Mouse (Mus musculus) layer of hippocampus, postnatal 10 days (tissue): ENCODE results near the gene Shisal2a. TPM values are rescaled to one million over a fixed set of nuclear protein-coding genes. Genes with fewer than 3 reads are reported as not detected.
"Not testable (repeated sequence)": the region's sequence is repeated elsewhere in the genome, so short reads cannot be mapped to it uniquely, and the experiment has no call there.

Experiments
- DNase-seq, 2 experiments: peaks; one replicate each; pipeline ENCODE4 v3.0.0; 2021; ENCODE audit warnings: low spot score in 2 of 2
- total RNA-seq, 2 experiments: library from RNA; stranded (reverse); gene quantifications; 2 replicates each; pipeline ENCODE4 v1.2.3; 2021

Gene Shisal2a
- total RNA-seq, 2 experiments from 2014 or later: not detected

DNA sequence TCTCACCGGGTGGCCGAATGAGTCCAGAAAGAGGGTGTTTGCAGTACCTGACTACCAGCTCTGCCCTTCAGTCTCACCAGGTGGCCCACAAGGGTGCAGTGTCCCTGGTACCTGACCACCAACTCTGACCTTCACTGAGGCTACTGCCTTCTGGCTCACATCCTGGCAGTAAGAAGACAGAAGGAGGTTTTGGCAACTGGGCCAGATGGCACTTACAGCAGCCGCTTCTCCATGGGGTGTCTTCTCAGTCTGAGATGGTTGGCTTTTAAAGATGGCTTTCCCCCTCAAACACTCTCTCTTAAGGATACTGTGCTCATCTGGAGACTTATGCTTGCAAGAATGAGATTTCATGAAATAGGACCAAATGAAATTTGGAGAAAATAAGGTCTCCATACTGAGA, 3.7 kb downstream of the Shisal2a start:
- DNase-seq: no peak

DNA sequence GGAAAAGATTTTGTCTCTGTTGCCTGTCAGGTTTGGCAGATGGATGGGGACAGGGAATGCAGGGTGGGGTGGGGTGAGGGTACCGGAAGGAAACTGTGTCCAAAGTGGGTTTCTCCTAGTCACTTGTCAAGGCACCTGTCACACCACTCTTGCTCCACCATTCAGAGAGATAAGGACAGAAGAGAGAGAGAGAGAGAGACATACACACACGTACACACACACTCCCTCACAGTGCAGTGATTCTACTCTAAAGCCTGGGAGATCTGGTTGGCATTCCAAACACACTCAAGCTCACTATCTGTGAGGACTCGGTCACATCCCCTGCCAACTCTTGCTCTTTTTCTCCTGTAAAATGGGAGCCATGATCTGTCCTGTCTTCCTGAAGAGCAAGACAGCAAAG, 11.0 kb downstream of the Shisal2a start:
- DNase-seq: no peak

DNA sequence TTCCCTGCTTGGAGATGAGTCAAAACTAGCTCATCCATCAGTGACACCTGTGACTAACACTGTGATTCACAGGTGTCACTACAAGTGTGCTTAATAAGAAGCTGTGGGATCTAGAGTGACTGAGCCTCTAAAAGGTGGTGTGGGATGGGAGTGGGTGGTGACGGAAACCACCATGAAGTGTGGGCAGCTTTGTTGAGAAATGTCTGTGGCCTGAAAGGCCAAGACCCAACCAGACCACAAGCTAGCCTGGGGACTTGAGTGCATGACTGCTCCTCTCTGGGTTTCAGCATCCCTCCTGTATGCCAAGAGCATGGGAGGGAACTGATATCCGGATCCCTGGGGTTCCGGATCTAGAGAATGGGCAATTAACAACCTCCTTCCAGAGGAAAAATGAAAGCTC, 11.7 kb downstream of the Shisal2a start:
- DNase-seq: no peak

DNA sequence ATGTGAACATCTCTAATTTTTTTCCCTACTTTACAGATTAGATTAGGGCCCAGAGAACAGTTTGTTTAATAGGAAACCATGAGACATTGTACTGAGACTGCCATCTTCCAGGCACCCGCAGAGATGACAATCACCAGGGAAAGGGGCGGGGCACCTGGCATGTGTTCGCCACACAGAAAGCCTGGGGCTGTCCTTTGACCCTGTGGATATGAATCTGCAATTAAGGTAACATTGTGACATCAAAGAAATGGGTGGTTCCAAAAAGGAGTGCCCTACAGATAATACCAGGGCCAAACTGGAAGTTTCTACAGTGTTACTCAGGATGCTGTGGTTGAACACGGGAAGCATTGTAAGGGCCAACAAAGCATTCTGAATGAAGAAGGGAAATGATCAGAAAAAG, 12.7 kb downstream of the Shisal2a start:
- no peak for DNase-seq

DNA sequence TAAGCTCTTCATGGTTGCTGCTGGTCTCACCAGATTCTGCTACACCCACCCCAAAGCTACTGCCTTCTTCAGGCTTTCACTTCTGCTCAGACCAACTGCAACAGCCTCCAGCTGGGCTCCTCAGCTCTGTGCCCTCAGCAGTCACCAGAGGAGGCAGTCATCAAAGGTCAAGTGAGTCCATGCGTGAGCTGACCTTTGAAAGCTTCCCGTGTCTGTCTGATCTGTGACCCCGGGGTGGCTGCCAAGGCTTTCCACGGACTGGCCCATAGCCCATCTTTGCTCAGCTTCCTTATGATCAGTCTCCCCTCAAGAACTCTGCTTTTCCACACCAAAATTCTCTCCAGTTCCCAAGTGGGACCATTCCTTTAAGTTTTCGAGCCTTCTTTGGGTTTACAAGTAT, 13.9 kb downstream of the Shisal2a start:
- DNase-seq: no peak

GRCm38 (mm10) chr4:108364111-108364476, 19.1 kb downstream of the Shisal2a start:
- DNase-seq: no peak

- DNase-seq: no peak
These were observed 19.6 kb downstream of the Shisal2a start for GRCm38 (mm10) chr4:108363355-108364110.

DNA sequence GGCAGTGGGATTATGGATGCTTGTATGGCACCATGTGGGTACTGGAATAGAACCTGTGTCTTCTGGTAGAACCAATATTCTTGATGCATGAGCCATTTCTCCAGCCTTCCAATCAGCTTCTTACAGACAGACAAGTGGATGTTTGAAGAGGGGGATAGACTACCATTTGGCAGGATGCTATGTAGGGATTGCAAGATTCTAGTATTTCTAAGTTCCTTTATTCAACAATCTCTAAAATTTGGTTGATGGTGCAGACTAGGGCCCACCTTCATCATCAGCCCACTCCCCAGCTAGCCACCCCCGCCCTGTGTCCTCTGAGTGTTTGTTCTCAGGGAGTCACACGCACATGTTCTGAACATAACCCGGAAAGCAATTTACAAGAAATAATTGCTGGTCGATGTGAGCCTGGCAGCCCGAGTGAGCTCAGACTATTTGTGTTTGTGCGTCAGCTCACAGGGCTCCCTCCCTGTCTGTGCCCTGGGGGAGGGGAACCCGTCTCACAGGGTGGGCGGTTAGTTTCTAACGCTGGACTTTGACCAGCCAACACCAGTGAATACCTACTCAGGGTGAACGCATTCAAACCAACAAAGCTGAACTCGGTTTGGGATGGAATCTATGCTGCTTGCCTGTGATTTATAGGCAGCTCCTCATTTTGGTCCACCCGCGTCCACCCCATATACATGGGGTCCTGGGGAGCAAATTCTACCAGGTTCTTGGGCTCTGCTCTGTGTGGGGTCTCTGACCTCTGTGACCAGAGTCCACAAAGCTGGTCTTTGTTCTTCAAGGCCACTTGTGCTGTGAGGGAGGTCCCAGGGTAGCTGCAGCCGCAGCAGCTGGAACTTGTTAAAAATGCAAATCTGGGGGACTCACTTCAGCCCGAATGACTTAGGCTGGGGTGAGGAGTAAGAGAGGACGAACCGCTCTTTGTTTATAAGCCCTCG, 20.6 kb downstream of the Shisal2a start:
- DNase-seq: peak; percentile 20 to 28

DNA sequence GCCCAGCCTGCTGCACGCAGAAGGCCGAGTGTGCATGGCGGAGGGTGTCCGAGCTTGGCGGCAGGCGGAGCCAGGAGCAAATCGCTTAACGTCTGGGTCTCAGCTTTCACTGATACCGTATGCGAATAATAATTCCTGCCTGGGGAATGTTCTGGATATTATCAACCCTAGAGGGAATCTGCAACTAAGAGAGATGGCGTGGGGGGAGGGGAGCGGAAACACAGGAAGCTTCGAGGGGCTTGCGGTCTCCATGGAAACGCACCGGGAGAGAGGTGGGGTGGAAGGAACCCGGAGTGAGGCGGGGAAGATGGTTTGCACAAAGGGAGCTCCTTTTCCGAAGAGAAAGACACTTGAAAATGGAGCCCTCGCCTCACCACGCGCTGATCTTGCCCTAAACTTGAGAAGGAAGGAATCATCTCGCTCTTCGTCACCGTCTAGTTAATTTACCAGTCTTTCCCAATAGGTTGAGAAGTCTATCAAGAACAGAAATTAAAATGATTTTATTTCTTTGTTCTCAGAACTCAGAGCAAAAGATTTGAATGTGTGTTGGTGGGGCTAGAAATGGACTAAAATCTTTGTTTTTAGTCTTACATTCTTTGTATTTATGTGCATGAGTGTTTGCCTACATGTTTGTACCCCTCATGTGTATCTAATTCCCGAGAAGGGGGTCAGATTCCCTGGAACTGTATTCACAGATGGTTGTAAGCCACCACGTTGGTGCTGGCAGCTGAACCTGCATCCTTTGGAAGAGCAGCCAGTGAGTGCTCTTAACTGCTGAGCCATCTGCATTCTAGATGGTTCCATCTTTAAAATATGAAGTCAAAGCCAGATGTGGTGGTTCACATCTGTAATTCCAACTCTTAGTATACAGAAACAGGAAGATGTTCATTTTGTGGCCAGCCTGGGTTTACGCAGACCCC, 22.8 kb downstream of the Shisal2a start:
- peak; percentile 76 to 82 for DNase-seq

DNA sequence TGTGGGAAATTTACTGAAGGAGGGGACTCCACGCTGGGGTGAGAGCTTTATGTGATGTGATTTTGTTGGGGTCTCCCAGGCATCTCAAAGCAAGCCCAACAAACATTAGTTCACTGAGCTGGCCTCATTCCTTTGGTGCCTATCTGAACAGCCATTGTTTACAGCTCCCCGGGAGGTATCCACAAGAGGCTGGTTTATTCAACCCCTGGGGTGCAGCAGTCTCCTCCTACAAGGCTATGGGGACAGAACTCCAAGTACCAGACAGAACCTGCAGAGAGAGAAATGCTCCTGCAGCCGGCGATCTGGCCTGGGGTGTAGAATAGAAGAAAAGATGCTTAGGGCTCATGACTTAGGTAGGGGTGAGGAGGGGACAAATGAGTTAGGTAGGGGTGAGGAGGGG, 24.7 kb downstream of the Shisal2a start:
- no peak for DNase-seq

DNA sequence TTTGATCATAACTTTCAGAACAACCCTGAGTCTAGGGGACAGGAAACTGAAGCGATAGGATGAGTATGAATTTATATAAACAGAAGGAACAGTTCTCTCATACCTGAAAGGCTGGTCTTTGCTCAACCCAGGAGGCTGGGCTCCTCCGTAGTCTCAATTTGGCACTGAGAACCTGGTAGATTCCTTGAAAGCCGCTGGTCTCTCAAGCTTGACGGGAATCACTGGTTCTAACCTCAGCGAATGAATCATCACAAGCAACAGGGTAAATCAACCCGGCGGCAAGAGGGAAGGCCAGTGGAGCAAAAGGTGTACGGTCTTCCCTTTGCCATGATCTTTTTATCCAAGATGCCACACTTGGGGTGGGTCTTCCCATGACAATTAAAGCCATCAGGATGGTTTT, 25.7 kb downstream of the Shisal2a start:
- DNase-seq: no peak

DNA sequence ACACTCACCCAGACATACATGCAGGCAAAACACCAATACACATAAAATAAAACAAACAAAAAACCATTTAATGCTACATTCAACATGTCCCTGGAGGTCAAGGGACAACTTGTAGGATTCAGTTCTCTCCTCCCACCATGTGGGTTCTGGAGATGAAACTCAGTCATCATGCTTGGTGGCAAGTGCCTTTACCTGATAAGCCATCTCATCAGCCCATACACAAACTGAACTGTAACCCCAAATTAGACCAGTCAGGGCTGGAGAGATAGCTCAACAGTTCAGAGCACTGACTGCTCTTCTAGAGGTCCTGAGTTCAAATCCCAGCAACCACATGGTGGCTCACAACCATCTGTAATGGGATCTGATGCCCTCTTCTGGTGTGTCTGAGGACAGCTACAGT, 29.6 kb downstream of the Shisal2a start:
- not testable (repeated sequence) for DNase-seq

- DNase-seq: no peak
These were observed 32.3 kb downstream of the Shisal2a start for GRCm38 (mm10) chr4:108350819-108351218.

DNA sequence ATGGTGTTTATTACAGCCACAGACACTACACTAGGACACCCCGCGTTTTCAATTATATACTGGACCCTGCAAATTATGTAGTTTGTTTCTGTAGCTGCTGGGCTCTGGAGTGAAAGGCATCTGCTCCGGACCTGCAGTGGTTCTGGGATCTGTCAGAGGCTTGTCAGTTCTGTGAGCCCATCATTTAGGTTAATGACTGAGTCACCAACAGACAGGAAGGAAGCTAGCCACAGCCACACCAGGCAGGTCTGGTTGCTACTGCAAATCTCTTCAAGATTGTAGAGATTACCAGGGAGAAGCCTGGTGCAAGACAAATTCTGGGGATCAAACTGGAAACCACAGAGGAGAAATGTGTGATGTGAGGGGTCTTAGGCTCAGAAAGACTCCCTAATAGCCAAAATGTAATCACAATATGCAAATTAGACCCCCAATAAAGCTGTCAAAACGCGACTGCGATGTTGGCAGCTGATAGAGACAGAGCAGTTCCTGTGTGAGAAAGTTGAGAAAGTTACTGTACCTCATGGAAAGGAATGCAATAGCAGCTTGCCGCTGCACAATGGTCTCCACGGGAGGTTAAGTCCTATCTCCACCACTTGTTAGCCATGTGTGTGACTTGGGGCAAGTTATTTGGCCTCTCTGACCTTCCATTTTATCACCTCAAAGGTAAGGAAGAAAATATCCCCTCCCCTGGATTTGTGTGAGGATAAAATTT, 33.2 kb downstream of the Shisal2a start:
- DNase-seq: no peak

DNA sequence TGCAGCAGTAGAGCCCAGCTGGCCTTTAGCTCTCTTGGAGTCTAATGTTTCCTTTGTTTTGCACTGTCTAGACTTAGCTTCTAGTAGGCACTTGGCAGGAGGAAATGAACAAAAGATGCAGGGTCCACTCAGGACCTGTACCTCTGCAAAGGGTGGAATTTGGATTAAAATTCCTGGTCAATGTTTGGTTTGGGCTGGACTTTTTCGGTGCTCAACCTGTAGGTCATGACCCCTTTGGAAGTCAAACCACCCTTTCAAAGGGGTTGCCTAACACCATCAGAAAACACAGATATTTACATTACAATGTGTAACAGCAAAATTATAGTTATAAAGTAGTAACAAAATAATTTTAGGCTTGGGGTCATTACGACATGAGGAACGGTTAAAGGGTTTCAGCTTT, 34.1 kb downstream of the Shisal2a start:
- DNase-seq: no peak

GRCm38 (mm10) chr4:108348256-108348875, 34.8 kb downstream of the Shisal2a start:
- DNase-seq: no peak

GRCm38 (mm10) chr4:108347111-108347510, 36.0 kb downstream of the Shisal2a start:
- no peak for DNase-seq

DNA sequence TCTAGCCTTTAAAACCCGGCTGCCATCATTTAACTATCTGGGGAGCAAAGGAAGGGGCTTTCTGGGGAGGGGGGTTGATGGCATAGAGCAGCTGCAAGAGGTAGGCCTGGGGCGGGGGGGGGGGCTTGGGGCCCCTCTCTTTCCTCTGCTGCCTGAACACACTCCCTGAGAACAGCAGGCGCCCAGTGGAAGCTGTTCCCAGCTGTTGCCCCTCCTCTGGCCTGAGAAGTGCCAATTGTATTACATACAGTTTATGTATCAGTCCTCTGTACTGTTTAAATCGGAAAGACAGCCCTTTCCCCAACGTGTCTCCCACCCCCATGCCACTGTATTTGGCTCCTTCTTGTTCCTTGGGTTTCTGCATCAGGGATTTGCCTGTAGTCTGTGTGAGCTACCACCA, 37.3 kb downstream of the Shisal2a start:
- no peak for DNase-seq

- no peak for DNase-seq
These were observed 38.5 kb downstream of the Shisal2a start for GRCm38 (mm10) chr4:108344631-108345083.

DNA sequence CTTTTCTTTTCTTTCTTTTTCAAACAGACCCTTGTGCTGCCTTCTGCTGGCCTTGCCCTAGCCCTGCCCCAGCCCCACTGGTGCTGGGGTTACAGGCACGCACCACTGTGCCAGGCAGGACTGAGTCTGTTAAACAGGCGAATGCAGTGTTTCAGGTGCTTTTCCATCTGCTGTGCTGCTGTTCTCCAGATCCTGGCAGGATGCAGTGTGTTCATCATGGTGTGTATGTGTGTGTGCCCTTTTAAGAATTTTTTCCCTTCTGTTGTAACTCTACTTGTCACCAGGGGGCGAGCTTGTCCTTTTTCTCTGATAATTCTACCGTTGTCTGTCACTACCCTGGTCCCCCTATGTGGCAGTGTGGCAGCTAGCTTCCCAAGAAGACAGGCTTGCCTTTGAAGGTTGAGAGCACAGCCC, 43.9 kb downstream of the Shisal2a start:
- DNase-seq: peak; percentile 73 to 81
